Mouse (Mus musculus): ENCODE measurements around the gene Gm20388. TPM values are rescaled to one million over a fixed set of nuclear protein-coding genes. Genes with fewer than 3 reads are reported as not detected.

Gm20388 gene
- polyA plus RNA-seq, 1 experiment: 23.9 TPM

GRCm38 (mm10) chr8:120124261-120124660, 213.6 kb downstream of the Gm20388 start:
- Histone ChIP-seq H3K4me1 (ENCODE audit: control insufficient read depth, insufficient read depth, low read length) (peaks cover 19% of the 10 kb centered on the region), H3K27ac (ENCODE audit: insufficient read depth, low read length) (no peak overlapping the region), H3K4me3 (ENCODE audit: insufficient read depth, low read length) (no peak overlapping the region)
- TF ChIP-seq CTCF (IDR thresholded peaks at IDR 0.05; ENCODE audit: extremely low read depth, insufficient read depth, low read length) (no peak), POLR2A (IDR thresholded peaks at IDR 0.05; ENCODE audit: extremely low read depth, insufficient read depth, low read length) (no peak)

- no peak overlapping the region for H3K27ac ChIP-seq (ENCODE audit: insufficient read depth, low read length)
- no peak for TF ChIP-seq POLR2A (IDR thresholded peaks at IDR 0.05; ENCODE audit: extremely low read depth, insufficient read depth, low read length)
- TF ChIP-seq CTCF (IDR thresholded peaks at IDR 0.05; ENCODE audit: extremely low read depth, insufficient read depth, low read length): no peak
- H3K4me1 ChIP-seq (ENCODE audit: control insufficient read depth, insufficient read depth, low read length): peaks cover 19% of the 10 kb centered on the region
- no peak overlapping the region for H3K4me3 ChIP-seq (ENCODE audit: insufficient read depth, low read length)
Observed at GRCm38 (mm10) chr8:120124836-120125389, 214.3 kb downstream of the Gm20388 start.

GRCm38 (mm10) chr8:120126357-120127161, 215.9 kb downstream of the Gm20388 start:
- TF ChIP-seq CTCF (IDR thresholded peaks at IDR 0.05; ENCODE audit: extremely low read depth, insufficient read depth, low read length) (no peak), POLR2A (IDR thresholded peaks at IDR 0.05; ENCODE audit: extremely low read depth, insufficient read depth, low read length) (no peak)
- Histone ChIP-seq H3K4me3 (ENCODE audit: insufficient read depth, low read length) (no peak overlapping the region), H3K27ac (ENCODE audit: insufficient read depth, low read length) (no peak overlapping the region), H3K4me1 (ENCODE audit: control insufficient read depth, insufficient read depth, low read length) (peaks cover 14% of the 10 kb centered on the region)

- H3K4me1 ChIP-seq (ENCODE audit: control insufficient read depth, insufficient read depth, low read length): peaks cover 9% of the 10 kb centered on the region; the same call in 1 of the 2 replicates
- TF ChIP-seq POLR2A (IDR thresholded peaks at IDR 0.05; ENCODE audit: extremely low read depth, insufficient read depth, low read length) (no peak), CTCF (IDR thresholded peaks at IDR 0.05; ENCODE audit: extremely low read depth, insufficient read depth, low read length) (no peak)
- H3K27ac ChIP-seq (ENCODE audit: insufficient read depth, low read length): no peak overlapping the region
- no peak overlapping the region for H3K4me3 ChIP-seq (ENCODE audit: insufficient read depth, low read length)
Observed at GRCm38 (mm10) chr8:120129547-120129946, 218.9 kb downstream of the Gm20388 start.

- Histone ChIP-seq H3K27ac (ENCODE audit: insufficient read depth, low read length) (no peak overlapping the region), H3K4me1 (ENCODE audit: control insufficient read depth, insufficient read depth, low read length) (peaks cover 10% of the 10 kb centered on the region), H3K4me3 (ENCODE audit: insufficient read depth, low read length) (no peak overlapping the region)
- TF ChIP-seq POLR2A (IDR thresholded peaks at IDR 0.05; ENCODE audit: extremely low read depth, insufficient read depth, low read length) (no peak), CTCF (IDR thresholded peaks at IDR 0.05; ENCODE audit: extremely low read depth, insufficient read depth, low read length) (no peak)
Observed at GRCm38 (mm10) chr8:120131158-120131557, 220.5 kb downstream of the Gm20388 start.

- no peak for TF ChIP-seq POLR2A (IDR thresholded peaks at IDR 0.05; ENCODE audit: extremely low read depth, insufficient read depth, low read length)
- TF ChIP-seq CTCF (IDR thresholded peaks at IDR 0.05; ENCODE audit: extremely low read depth, insufficient read depth, low read length): no peak
- Histone ChIP-seq H3K4me1 (ENCODE audit: control insufficient read depth, insufficient read depth, low read length) (peaks cover 11% of the 10 kb centered on the region), H3K27ac (ENCODE audit: insufficient read depth, low read length) (no peak overlapping the region), H3K4me3 (ENCODE audit: insufficient read depth, low read length) (no peak overlapping the region)
Observed at GRCm38 (mm10) chr8:120133169-120133568, 222.5 kb downstream of the Gm20388 start.

- H3K4me1 ChIP-seq (ENCODE audit: control insufficient read depth, insufficient read depth, low read length): peaks cover 7% of the 10 kb centered on the region
- TF ChIP-seq POLR2A (IDR thresholded peaks at IDR 0.05; ENCODE audit: extremely low read depth, insufficient read depth, low read length): no peak
- no peak for TF ChIP-seq CTCF (IDR thresholded peaks at IDR 0.05; ENCODE audit: extremely low read depth, insufficient read depth, low read length)
- no peak overlapping the region for H3K27ac ChIP-seq (ENCODE audit: insufficient read depth, low read length)
- no peak overlapping the region for H3K4me3 ChIP-seq (ENCODE audit: insufficient read depth, low read length)
Observed at GRCm38 (mm10) chr8:120135687-120136086, 225.0 kb downstream of the Gm20388 start.

GRCm38 (mm10) chr8:120136618-120137017, 226.0 kb downstream of the Gm20388 start:
- Histone ChIP-seq H3K27ac (ENCODE audit: insufficient read depth, low read length) (no peak overlapping the region), H3K4me1 (ENCODE audit: control insufficient read depth, insufficient read depth, low read length) (peaks cover 7% of the 10 kb centered on the region), H3K4me3 (ENCODE audit: insufficient read depth, low read length) (no peak overlapping the region)
- TF ChIP-seq CTCF (IDR thresholded peaks at IDR 0.05; ENCODE audit: extremely low read depth, insufficient read depth, low read length) (0 out of 2 replicates have a peak, but pooled peaks have one; percentile 16), POLR2A (IDR thresholded peaks at IDR 0.05; ENCODE audit: extremely low read depth, insufficient read depth, low read length) (0 out of 2 replicates have a peak, but pooled peaks have one; percentile 13)

GRCm38 (mm10) chr8:120138958-120139357, 228.3 kb downstream of the Gm20388 start:
- TF ChIP-seq CTCF (IDR thresholded peaks at IDR 0.05; ENCODE audit: extremely low read depth, insufficient read depth, low read length): no peak
- no peak for TF ChIP-seq POLR2A (IDR thresholded peaks at IDR 0.05; ENCODE audit: extremely low read depth, insufficient read depth, low read length)
- Histone ChIP-seq H3K27ac (ENCODE audit: insufficient read depth, low read length) (no peak overlapping the region), H3K4me3 (ENCODE audit: insufficient read depth, low read length) (no peak overlapping the region), H3K4me1 (ENCODE audit: control insufficient read depth, insufficient read depth, low read length) (peaks cover 11% of the 10 kb centered on the region)

GRCm38 (mm10) chr8:120140769-120141168, 230.1 kb downstream of the Gm20388 start:
- no peak overlapping the region for H3K27ac ChIP-seq (ENCODE audit: insufficient read depth, low read length)
- no peak overlapping the region for H3K4me3 ChIP-seq (ENCODE audit: insufficient read depth, low read length)
- peaks cover 20% of the 10 kb centered on the region for H3K4me1 ChIP-seq (ENCODE audit: control insufficient read depth, insufficient read depth, low read length)
- TF ChIP-seq POLR2A (IDR thresholded peaks at IDR 0.05; ENCODE audit: extremely low read depth, insufficient read depth, low read length): no peak
- no peak for TF ChIP-seq CTCF (IDR thresholded peaks at IDR 0.05; ENCODE audit: extremely low read depth, insufficient read depth, low read length)

Data from cortical plate, adult 2 months (tissue).